Mouse (Mus musculus) embryonic fibroblast, embryonic 13.5 days (primary cell): Measurements from ENCODE around the gene Ptgir. TPM values are rescaled to one million over a fixed set of nuclear protein-coding genes. Genes with fewer than 3 reads are reported as not detected.

Experiments used
- H3K27ac ChIP-seq: 2 replicates; pipeline ENCODE4 v1.5.1; 2012; ENCODE audit warnings: low read length, control low read depth, inconsistent platforms; ENCODE audit not compliant: insufficient read depth
- H3K4me1 ChIP-seq: 2 replicates; pipeline ENCODE4 v1.6.1; 2011; ENCODE audit warnings: low read length; ENCODE audit not compliant: control insufficient read depth, insufficient read depth
- H3K4me3 ChIP-seq: 2 replicates; pipeline ENCODE4 v1.5.1; 2011; ENCODE audit warnings: mild to moderate bottlenecking, control low read depth, low read length; ENCODE audit not compliant: insufficient read depth
- CTCF ChIP-seq: IDR thresholded peaks from 2 replicates; pipeline ENCODE4 v1.5.1; 2011; ENCODE audit warnings: mild to moderate bottlenecking, control low read depth, low read length, moderate library complexity, borderline replicate concordance; ENCODE audit not compliant: insufficient read depth
- POLR2A ChIP-seq: IDR thresholded peaks from 2 replicates; pipeline ENCODE4 v1.6.1; 2011; ENCODE audit warnings: low read depth, mild to moderate bottlenecking, control low read depth, low read length, moderate library complexity
- polyA plus RNA-seq: library from polyadenylated mRNA; stranded (reverse); fragments of >200 nt; gene quantifications from 2 replicates; pipeline ENCODE4 v1.2.4, GENCODE M21; 2011; ENCODE audit warnings: low read depth; ENCODE audit not compliant: missing spikeins, insufficient read length

Ptgir gene
- polyA plus RNA-seq, 1 experiment: 1.6 TPM

DNA sequence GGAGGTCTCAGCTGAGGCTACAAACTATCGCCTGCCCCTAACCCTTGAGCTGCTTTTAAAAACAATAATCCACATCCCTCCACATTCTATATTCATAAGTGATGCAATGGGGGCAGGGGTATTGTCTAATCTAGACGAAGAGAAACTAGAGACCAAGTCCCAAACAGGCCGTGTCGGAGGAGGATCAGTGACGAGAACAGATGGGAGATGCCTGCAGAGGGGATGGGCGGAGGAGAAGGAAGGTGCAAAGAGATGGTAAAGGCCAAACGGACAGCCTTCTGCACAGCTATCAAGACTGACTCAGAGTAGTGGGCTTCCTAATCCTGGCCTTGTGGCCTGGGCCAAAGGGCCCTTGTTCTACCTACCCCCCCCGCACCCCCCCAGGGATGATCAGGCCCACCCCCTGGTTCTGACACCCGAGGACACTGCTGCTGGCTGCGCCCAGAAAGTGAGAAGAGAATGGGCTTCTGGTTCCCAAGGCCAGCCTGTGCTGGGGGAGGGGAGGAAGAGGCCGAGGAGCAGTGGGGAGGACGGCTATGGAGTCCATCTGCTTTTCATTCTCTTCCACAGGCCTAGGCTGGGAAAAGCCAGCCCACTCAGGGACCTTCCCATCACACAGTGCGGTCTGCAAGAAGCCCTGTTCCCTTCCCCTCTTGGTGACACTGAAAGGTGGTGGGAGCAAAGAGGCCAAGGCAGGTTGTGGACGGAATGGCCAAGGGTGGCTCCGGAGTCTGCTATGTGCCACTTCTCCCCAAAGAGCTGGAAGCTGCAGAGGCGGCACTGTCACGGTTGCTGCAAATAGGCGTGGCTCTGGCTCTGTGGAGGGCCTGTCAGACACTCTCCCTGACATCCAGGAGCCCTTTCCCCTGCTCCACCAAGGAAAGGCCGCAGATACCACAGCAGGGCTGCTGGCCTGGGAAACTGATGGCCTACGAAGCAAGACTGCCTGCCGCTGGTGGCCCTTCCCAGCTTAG lies 14.8 kb downstream of the Ptgir start:
- Histone ChIP-seq H3K4me1 (peaks cover 11% of the 10 kb centered on the region; the same call in 1 of the 2 replicates), H3K27ac (peak overlapping the region; percentile 31; the same call in 1 of the 2 replicates), H3K4me3 (peak overlapping the region; percentile 13)
- no peak for TF ChIP-seq POLR2A

DNA sequence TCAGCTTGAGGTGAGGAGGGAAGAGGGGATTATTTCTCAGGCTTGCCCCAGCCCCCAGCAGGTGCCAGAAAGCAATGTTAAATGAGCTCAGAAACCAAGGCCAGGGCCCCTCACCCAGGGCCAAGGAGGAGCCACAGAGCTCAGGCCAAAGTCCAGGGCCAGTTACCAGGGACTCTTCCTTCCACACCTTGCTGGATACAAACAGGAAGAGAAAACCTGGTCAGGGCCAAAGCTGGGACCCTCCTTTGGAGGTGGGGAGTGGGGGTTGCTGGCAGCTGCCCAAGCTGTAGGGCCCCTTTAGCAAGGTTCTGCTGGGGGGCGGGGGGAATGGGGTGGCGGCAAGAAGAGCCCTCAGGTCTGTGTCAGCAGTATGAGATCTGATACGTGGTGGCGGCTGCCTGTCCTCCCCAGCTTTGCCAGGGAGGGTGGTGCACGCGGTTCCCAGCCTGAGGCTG lies 15.6 kb downstream of the Ptgir start:
- Histone ChIP-seq H3K4me3 (peak overlapping the region; percentile 13), H3K27ac (peak overlapping the region; percentile 31), H3K4me1 (peaks cover 11% of the 10 kb centered on the region; the same call in 1 of the 2 replicates)
- TF ChIP-seq POLR2A: no peak
- TF ChIP-seq CTCF: no peak

- TF ChIP-seq CTCF (no peak), POLR2A (peak; percentile 75)
- Histone ChIP-seq H3K27ac (no peak overlapping the region), H3K4me1 (peaks cover 11% of the 10 kb centered on the region; the same call in 1 of the 2 replicates), H3K4me3 (peak overlapping the region; percentile 100)
These were observed 16.2 kb downstream of the Ptgir start for GRCm38 (mm10) chr7:16922360-16922973.

- H3K4me3 ChIP-seq: peak overlapping the region; percentile 100
- H3K27ac ChIP-seq: peak overlapping the region; percentile 78
- TF ChIP-seq CTCF (no peak), POLR2A (peak; percentile 73)
- peaks cover 11% of the 10 kb centered on the region; the same call in 1 of the 2 replicates for H3K4me1 ChIP-seq
These were observed 17.2 kb downstream of the Ptgir start for GRCm38 (mm10) chr7:16923283-16924036.

GRCm38 (mm10) chr7:16924037-16924834 lies 17.9 kb downstream of the Ptgir start, which contains the start of gene Calm3:
Gene Calm3, minus strand, starts transcription at chr7:16924114.
- TF ChIP-seq POLR2A: peak; percentile 81
- TF ChIP-seq CTCF: no peak

DNA sequence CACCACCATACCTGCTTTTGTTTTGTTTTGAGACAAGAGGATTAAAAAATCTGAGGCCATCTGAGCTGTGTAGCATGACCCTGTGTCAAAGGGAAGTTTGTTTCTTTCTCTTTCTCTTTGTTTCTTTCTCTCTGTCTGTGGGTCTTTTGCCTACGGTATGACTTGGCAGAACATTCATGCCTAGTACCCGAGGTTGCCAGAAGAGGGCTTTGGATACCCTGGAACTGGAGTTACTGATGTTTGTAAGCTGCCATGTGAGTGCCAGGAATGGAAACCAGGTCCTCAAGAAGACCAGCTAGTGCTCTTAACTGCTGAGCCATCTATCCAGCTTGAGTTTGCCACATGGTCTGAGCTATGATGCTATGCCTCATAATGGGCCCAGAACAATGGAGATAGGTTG lies 22.1 kb downstream of the Ptgir start:
- TF ChIP-seq CTCF: no peak
- TF ChIP-seq POLR2A: no peak
- Histone ChIP-seq H3K4me1 (no peaks in the 10 kb centered on the region), H3K27ac (no peak overlapping the region), H3K4me3 (no peak overlapping the region)

More at GRCm38 (mm10) chr7:16924037-16924834, 17.9 kb downstream of the Ptgir start, which contains the start of gene Calm3:
- Histone ChIP-seq H3K4me3 (peak within 1 kb of the TSS; percentile 100), H3K27ac (peak within 1 kb of the TSS; percentile 90), H3K4me1 (peaks cover 11% of the 10 kb centered on the region; the same call in 1 of the 2 replicates)

- Histone ChIP-seq H3K4me1 (no peaks in the 10 kb centered on the region), H3K4me3 (no peak overlapping the region), H3K27ac (no peak overlapping the region)
- TF ChIP-seq CTCF (no peak), POLR2A (no peak)
These were observed 24.6 kb downstream of the Ptgir start for GRCm38 (mm10) chr7:16930850-16931249.

DNA sequence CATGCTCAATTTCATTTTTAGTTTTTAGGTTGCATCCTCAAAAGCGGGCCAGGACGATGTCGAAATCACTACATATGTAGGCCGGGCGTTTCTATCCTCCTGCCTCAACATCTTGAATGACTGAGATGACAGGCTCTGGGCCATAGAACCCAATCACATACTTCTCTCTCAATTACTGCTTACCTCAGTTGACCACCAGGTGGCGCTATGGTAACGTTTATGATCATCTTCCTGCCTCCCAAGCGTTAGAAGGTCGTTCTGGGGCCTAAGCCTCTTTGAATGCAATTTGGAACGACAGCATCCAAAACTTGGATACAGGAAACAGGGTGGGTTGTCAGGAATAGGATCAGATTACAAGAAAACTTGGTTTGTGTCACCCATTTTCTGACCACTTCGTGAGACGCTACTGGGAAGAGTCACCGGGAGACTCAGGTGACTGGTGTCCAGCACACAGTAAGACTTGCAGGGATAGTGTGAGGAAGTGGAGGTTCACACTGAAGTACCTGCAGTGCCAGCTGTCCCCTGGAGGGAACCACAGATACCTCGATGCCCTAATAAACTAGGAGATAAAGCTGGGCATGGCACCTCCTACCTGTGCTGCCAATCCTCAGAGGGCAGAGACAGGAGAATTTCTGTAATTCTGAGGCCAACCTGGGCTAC lies 25.8 kb downstream of the Ptgir start:
- no peak for TF ChIP-seq POLR2A
- TF ChIP-seq CTCF: 0 out of 2 replicates have a peak, but pooled peaks have one; percentile 15
- Histone ChIP-seq H3K27ac (no peak overlapping the region), H3K4me1 (no peaks in the 10 kb centered on the region), H3K4me3 (no peak overlapping the region)
